15 mouse cellular contexts compared by ENCODE assay signal in the genomic region with DNA sequence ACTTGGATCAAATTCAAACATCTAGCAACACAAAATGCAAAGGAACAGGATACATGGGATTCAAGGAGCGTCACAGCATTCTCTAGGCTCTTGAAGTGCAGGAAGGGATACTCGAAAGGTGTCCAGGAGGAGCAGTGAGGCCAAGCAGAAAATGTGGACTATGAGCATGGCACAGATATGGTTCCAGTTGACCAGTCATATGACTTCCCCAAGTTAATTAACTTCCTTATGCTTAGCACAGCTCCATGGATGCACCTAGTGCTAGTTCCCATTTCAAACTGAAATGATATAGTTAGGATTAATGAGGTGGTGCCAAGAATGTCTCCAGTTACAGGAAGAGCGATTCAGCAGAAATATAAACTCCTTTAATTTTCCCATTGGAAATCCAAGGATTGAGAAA.
"Had no signal": no experiment of that assay in that cellular context is flagged by ENCODE, and none has a peak within 500 bp of the region (broad histone marks: within the 10 kb centered on the region; RNA-seq: fewer than 3 reads in every experiment).

No protein-coding gene starts in this region.

- ATAC-seq: hindbrain, embryonic 16.5 days; intestine, embryonic 15.5 days; lung, postnatal 0 days had no signal

- H3K9ac ChIP-seq: intestine, embryonic 15.5 days; liver, embryonic 13.5 days had no signal

- H3K36me3 ChIP-seq: intestine, embryonic 15.5 days; liver, embryonic 13.5 days; midbrain, embryonic 10.5 days had no signal

- H3K27ac ChIP-seq: intestine, embryonic 15.5 days; left cerebral cortex, adult 2 months; liver, embryonic 13.5 days; midbrain, embryonic 10.5 days; stomach, postnatal 0 days had no signal

- H3K4me3 ChIP-seq: intestine, embryonic 15.5 days; left cerebral cortex, adult 2 months; liver, embryonic 13.5 days; megakaryocyte, embryonic 14.5 days; midbrain, embryonic 10.5 days had no signal

- H3K27me3 ChIP-seq: intestine, embryonic 15.5 days; liver, embryonic 13.5 days; megakaryocyte, embryonic 14.5 days had no signal

- DNase-seq: layer of hippocampus, postnatal 36 days; liver, embryonic 13.5 days; lung, adult 2 months; lung, postnatal 36 days; midbrain, embryonic 14.5 days; thymus, adult 2 months; thymus, postnatal 14 days; thymus, postnatal 4 days had no signal

- H3K4me2 ChIP-seq: intestine, embryonic 15.5 days; liver, embryonic 13.5 days had no signal

- H3K4me1 ChIP-seq: intestine, embryonic 15.5 days; liver, embryonic 13.5 days; megakaryocyte, embryonic 14.5 days; midbrain, embryonic 10.5 days had no signal

- H3K9me3 ChIP-seq: intestine, embryonic 15.5 days; liver, embryonic 13.5 days; megakaryocyte, embryonic 14.5 days; midbrain, embryonic 10.5 days had no signal
